22 mouse cellular contexts compared by ENCODE assay signal in genomic region chr10:121663599-121663998, GRCm38 (mm10). TPM values are rescaled to one million over a fixed set of nuclear protein-coding genes. Genes with fewer than 3 reads are reported as not detected.
DNase-seq lines count a peak whose midpoint lies in the region; ATAC-seq lines count a peak whose summit lies in the region.
"Had no signal": no experiment of that assay in that cellular context is flagged by ENCODE, and none has a peak within 500 bp of the region (broad histone marks: within the 10 kb centered on the region; RNA-seq: fewer than 3 reads in every experiment).

No protein-coding gene starts in this region.

- peaks cover 6% of the 10 kb centered on the region; the same call in 1 of the 2 replicates for H3K4me1 ChIP-seq in embryonic facial prominence, embryonic 13.5 days
- peaks cover 17% of the 10 kb centered on the region for H3K4me1 ChIP-seq in embryonic facial prominence, embryonic 10.5 days
- no peaks in the 10 kb centered on the region for H3K4me1 ChIP-seq in hindbrain, embryonic 14.5 days (replicated peaks; ENCODE audit: control insufficient read depth, insufficient read depth, low read length)
- peaks cover 14% of the 10 kb centered on the region for H3K4me1 ChIP-seq in hindbrain, embryonic 10.5 days (replicated peaks)
- peaks cover 6% of the 10 kb centered on the region; the same call in 1 of the 2 replicates for H3K4me1 ChIP-seq in midbrain, embryonic 16.5 days (ENCODE audit: control insufficient read depth, insufficient read depth, low read length)
- no peaks in the 10 kb centered on the region for H3K4me1 ChIP-seq in liver, embryonic 11.5 days (replicated peaks; ENCODE audit: control insufficient read depth, insufficient read depth, low read length)

- no peak for DNase-seq in embryonic facial prominence, embryonic 10.5 days (ENCODE audit: low spot score)
- no peak for DNase-seq in hindbrain, embryonic 14.5 days (ENCODE audit: low spot score)
- no peak for DNase-seq in hindbrain, embryonic 10.5 days (ENCODE audit: low spot score)
- peak; percentile 26 for DNase-seq in right cerebral cortex, postnatal 14 days
- DNase-seq in right cerebral cortex, postnatal 36 days (ENCODE audit: low spot score in 2 of 2) = no peak
- no peak for DNase-seq in liver, embryonic 11.5 days (ENCODE audit: low spot score)
- DNase-seq: adrenal gland, postnatal 10 days; cerebellum, adult 9-10 months; gastrocnemius, postnatal 36 days; heart, adult 2 months; kidney, adult 2 months; kidney, postnatal 14 days; liver, postnatal 0 days; lung, postnatal 14 days; thymus, adult 18-20 months; thymus, postnatal 36 days had no signal

- H3K4me3 ChIP-seq in embryonic facial prominence, embryonic 13.5 days = no peak overlapping the region
- H3K4me3 ChIP-seq in embryonic facial prominence, embryonic 10.5 days = no peak overlapping the region
- no peak overlapping the region for H3K4me3 ChIP-seq in hindbrain, embryonic 14.5 days (replicated peaks; ENCODE audit: low read length)
- no peak overlapping the region for H3K4me3 ChIP-seq in hindbrain, embryonic 10.5 days
- H3K4me3 ChIP-seq in midbrain, embryonic 16.5 days (ENCODE audit: low read depth, low read length) = no peak overlapping the region
- no peak overlapping the region for H3K4me3 ChIP-seq in liver, embryonic 11.5 days (ENCODE audit: low read depth, low read length)
- H3K4me3 ChIP-seq: heart, adult 2 months had no signal

- WGBS in embryonic facial prominence, embryonic 13.5 days = 49% methylated on average over 13 of the region's 13 CpGs
- WGBS in embryonic facial prominence, embryonic 10.5 days = 57% methylated on average over 13 of the region's 13 CpGs
- 42% methylated on average over 13 of the region's 13 CpGs for WGBS in hindbrain, embryonic 14.5 days
- WGBS in hindbrain, embryonic 10.5 days = 66% methylated on average over 13 of the region's 13 CpGs
- WGBS in midbrain, embryonic 16.5 days = 55% methylated on average over 13 of the region's 13 CpGs
- WGBS in liver, embryonic 11.5 days = 71% methylated on average over 13 of the region's 13 CpGs

- no peaks in the 10 kb centered on the region for H3K9me3 ChIP-seq in embryonic facial prominence, embryonic 13.5 days
- H3K9me3 ChIP-seq in embryonic facial prominence, embryonic 10.5 days = no peaks in the 10 kb centered on the region
- H3K9me3 ChIP-seq in hindbrain, embryonic 14.5 days (ENCODE audit: control insufficient read depth, low read length) = no peaks in the 10 kb centered on the region
- H3K9me3 ChIP-seq in hindbrain, embryonic 10.5 days = no peaks in the 10 kb centered on the region
- H3K9me3 ChIP-seq in midbrain, embryonic 16.5 days (replicated peaks; ENCODE audit: control insufficient read depth, low read length, poor library complexity, severe bottlenecking) = no peaks in the 10 kb centered on the region
- no peaks in the 10 kb centered on the region for H3K9me3 ChIP-seq in liver, embryonic 11.5 days (ENCODE audit: control insufficient read depth, low read length)

- no peak for ATAC-seq in embryonic facial prominence, embryonic 13.5 days (ENCODE audit: insufficient number of reproducible peaks, insufficient read depth, low FRiP score, low TSS enrichment, low read depth)
- no peak for ATAC-seq in hindbrain, embryonic 14.5 days (ENCODE audit: low FRiP score)
- ATAC-seq in midbrain, embryonic 16.5 days = peak; percentile 45; the same call in 1 of the 2 replicates
- ATAC-seq in liver, embryonic 11.5 days (replicated peaks; ENCODE audit: low FRiP score) = no peak
- ATAC-seq: forebrain, embryonic 14.5 days; inflammation-experienced regulatory T-cells, adult 6 months; liver, postnatal 0 days had no signal

- H3K36me3 ChIP-seq in embryonic facial prominence, embryonic 13.5 days = no peaks in the 10 kb centered on the region
- no peaks in the 10 kb centered on the region for H3K36me3 ChIP-seq in embryonic facial prominence, embryonic 10.5 days (replicated peaks)
- H3K36me3 ChIP-seq in hindbrain, embryonic 14.5 days (replicated peaks; ENCODE audit: control insufficient read depth, insufficient read depth) = no peaks in the 10 kb centered on the region
- H3K36me3 ChIP-seq in hindbrain, embryonic 10.5 days = no peaks in the 10 kb centered on the region
- no peaks in the 10 kb centered on the region for H3K36me3 ChIP-seq in midbrain, embryonic 16.5 days (ENCODE audit: control insufficient read depth, insufficient read depth, low read length)
- no peaks in the 10 kb centered on the region for H3K36me3 ChIP-seq in liver, embryonic 11.5 days (ENCODE audit: control insufficient read depth, insufficient read depth, low read length)

- no peak overlapping the region; the same call in 1 of the 2 replicates for H3K4me2 ChIP-seq in embryonic facial prominence, embryonic 13.5 days
- H3K4me2 ChIP-seq in hindbrain, embryonic 14.5 days (replicated peaks) = 0 out of 2 replicates have a peak overlapping the region, but pooled peaks have one; percentile 7
- peak overlapping the region; percentile 21 for H3K4me2 ChIP-seq in midbrain, embryonic 16.5 days (ENCODE audit: low read length)
- H3K4me2 ChIP-seq in liver, embryonic 11.5 days = no peak overlapping the region

- no peaks in the 10 kb centered on the region for H3K27me3 ChIP-seq in embryonic facial prominence, embryonic 13.5 days
- H3K27me3 ChIP-seq in embryonic facial prominence, embryonic 10.5 days (replicated peaks; ENCODE audit: low read depth, poor library complexity, severe bottlenecking) = 0 out of 2 replicates have a peak, but pooled peaks cover 7% of the 10 kb centered on the region
- no peaks in the 10 kb centered on the region for H3K27me3 ChIP-seq in hindbrain, embryonic 14.5 days (ENCODE audit: control insufficient read depth, insufficient read depth, low read length)
- H3K27me3 ChIP-seq in hindbrain, embryonic 10.5 days (ENCODE audit: insufficient read depth, poor library complexity, severe bottlenecking) = no peaks in the 10 kb centered on the region
- H3K27me3 ChIP-seq in midbrain, embryonic 16.5 days (ENCODE audit: control insufficient read depth, insufficient read depth, low read depth, low read length) = no peaks in the 10 kb centered on the region
- H3K27me3 ChIP-seq in liver, embryonic 11.5 days (replicated peaks; ENCODE audit: control insufficient read depth, insufficient read depth, low read length) = no peaks in the 10 kb centered on the region

- H3K27ac ChIP-seq in embryonic facial prominence, embryonic 13.5 days = 0 out of 2 replicates have a peak overlapping the region, but pooled peaks have one; percentile 5
- no peak overlapping the region for H3K27ac ChIP-seq in embryonic facial prominence, embryonic 10.5 days (replicated peaks)
- 0 out of 2 replicates have a peak overlapping the region, but pooled peaks have one; percentile 29 for H3K27ac ChIP-seq in hindbrain, embryonic 14.5 days
- no peak overlapping the region; the same call in 1 of the 2 replicates for H3K27ac ChIP-seq in hindbrain, embryonic 10.5 days
- no peak overlapping the region for H3K27ac ChIP-seq in midbrain, embryonic 16.5 days (ENCODE audit: low read length)
- H3K27ac ChIP-seq in liver, embryonic 11.5 days (ENCODE audit: low read depth, low read length) = no peak overlapping the region
- H3K27ac ChIP-seq: heart, adult 2 months had no signal

- H3K9ac ChIP-seq in embryonic facial prominence, embryonic 13.5 days = peak overlapping the region; percentile 27; the same call in 1 of the 2 replicates
- no peak overlapping the region for H3K9ac ChIP-seq in hindbrain, embryonic 14.5 days
- H3K9ac ChIP-seq in midbrain, embryonic 16.5 days (ENCODE audit: low read depth, low read length) = peak overlapping the region; percentile 20; the same call in 1 of the 2 replicates
- H3K9ac ChIP-seq in liver, embryonic 11.5 days (ENCODE audit: low read depth, low read length) = no peak overlapping the region
- H3K9ac ChIP-seq: liver, postnatal 0 days had no signal

RNA-seq across cellular contexts. Expression of gene D930020B18Rik, which starts 22.2 kb away (rescaled TPM):
- 0.76 and 2.4 TPM in 2 replicates for polyA plus RNA-seq in embryonic facial prominence, embryonic 13.5 days (2015; fragmentation: Nextera tagmentation; extraction: Ambion mirVana)
- polyA plus RNA-seq in embryonic facial prominence, embryonic 10.5 days (2016; fragmentation: Nextera tagmentation; extraction: Ambion mirVana) = 0.23 and 0.67 TPM in 2 replicates
- polyA plus RNA-seq in hindbrain, embryonic 14.5 days (2014; fragmentation: Nextera tagmentation; extraction: Ambion mirVana) = 0.16 and 0.31 TPM in 2 replicates
- polyA plus RNA-seq in hindbrain, embryonic 10.5 days (2016; fragmentation: Nextera tagmentation; extraction: Ambion mirVana) = 0.11 TPM in 1 of 2 replicates, not detected in the other
- 0.24 and 0.44 TPM in 2 replicates for polyA plus RNA-seq in midbrain, embryonic 16.5 days (2015; fragmentation: Nextera tagmentation; extraction: Ambion mirVana)
- polyA plus RNA-seq in liver, embryonic 11.5 days (2014; fragmentation: Nextera tagmentation; extraction: Ambion mirVana) = 0.39 TPM in 1 of 2 replicates, not detected in the other
- polyA plus RNA-seq: heart, adult 2 months; heart, embryonic 14.5 days; liver, adult 2 months; liver, postnatal 0 days had no signal

RNA-seq across cellular contexts. Expression of gene Xpot, which starts 37.5 kb away (rescaled TPM):
- polyA plus RNA-seq in embryonic facial prominence, embryonic 13.5 days (2015; fragmentation: Nextera tagmentation; extraction: Ambion mirVana) = 48.1 and 61.6 TPM in 2 replicates
- polyA plus RNA-seq in embryonic facial prominence, embryonic 10.5 days (2016; fragmentation: Nextera tagmentation; extraction: Ambion mirVana) = 58.3 and 59.8 TPM in 2 replicates
- 31.7 and 41.0 TPM in 2 replicates for polyA plus RNA-seq in hindbrain, embryonic 14.5 days (2014; fragmentation: Nextera tagmentation; extraction: Ambion mirVana)
- 42.4 and 51.5 TPM in 2 replicates for polyA plus RNA-seq in hindbrain, embryonic 10.5 days (2016; fragmentation: Nextera tagmentation; extraction: Ambion mirVana)
- polyA plus RNA-seq in midbrain, embryonic 16.5 days (2015; fragmentation: Nextera tagmentation; extraction: Ambion mirVana) = 30.7 and 32.0 TPM in 2 replicates
- polyA plus RNA-seq in liver, embryonic 11.5 days (2014; fragmentation: Nextera tagmentation; extraction: Ambion mirVana) = 103 and 114 TPM in 2 replicates

Comparison
In these comparisons a context has a peak if more than half of its experiments do, and no peak if none do; other contexts are left out.
1. H3K27ac ChIP-seq: peak in embryonic facial prominence, embryonic 13.5 days (single experiment) and hindbrain, embryonic 14.5 days (single experiment); none in embryonic facial prominence, embryonic 10.5 days (single experiment), hindbrain, embryonic 10.5 days (single experiment), midbrain, embryonic 16.5 days (single experiment) and liver, embryonic 11.5 days (single experiment).
2. H3K4me2 ChIP-seq: peak in hindbrain, embryonic 14.5 days (single experiment) and midbrain, embryonic 16.5 days (single experiment); none in embryonic facial prominence, embryonic 13.5 days (single experiment) and liver, embryonic 11.5 days (single experiment).
3. H3K9ac ChIP-seq: peak in embryonic facial prominence, embryonic 13.5 days (single experiment) and midbrain, embryonic 16.5 days (single experiment); none in hindbrain, embryonic 14.5 days (single experiment) and liver, embryonic 11.5 days (single experiment).